Mouse (Mus musculus) kidney, postnatal 10 days (tissue): ENCODE data around the gene Brd3os.

ENCODE experiments used
- DNase-seq: peaks from one replicate; pipeline ENCODE4 v3.0.0; 2021; ENCODE audit warnings: mixed read lengths

Brd3os gene

DNA sequence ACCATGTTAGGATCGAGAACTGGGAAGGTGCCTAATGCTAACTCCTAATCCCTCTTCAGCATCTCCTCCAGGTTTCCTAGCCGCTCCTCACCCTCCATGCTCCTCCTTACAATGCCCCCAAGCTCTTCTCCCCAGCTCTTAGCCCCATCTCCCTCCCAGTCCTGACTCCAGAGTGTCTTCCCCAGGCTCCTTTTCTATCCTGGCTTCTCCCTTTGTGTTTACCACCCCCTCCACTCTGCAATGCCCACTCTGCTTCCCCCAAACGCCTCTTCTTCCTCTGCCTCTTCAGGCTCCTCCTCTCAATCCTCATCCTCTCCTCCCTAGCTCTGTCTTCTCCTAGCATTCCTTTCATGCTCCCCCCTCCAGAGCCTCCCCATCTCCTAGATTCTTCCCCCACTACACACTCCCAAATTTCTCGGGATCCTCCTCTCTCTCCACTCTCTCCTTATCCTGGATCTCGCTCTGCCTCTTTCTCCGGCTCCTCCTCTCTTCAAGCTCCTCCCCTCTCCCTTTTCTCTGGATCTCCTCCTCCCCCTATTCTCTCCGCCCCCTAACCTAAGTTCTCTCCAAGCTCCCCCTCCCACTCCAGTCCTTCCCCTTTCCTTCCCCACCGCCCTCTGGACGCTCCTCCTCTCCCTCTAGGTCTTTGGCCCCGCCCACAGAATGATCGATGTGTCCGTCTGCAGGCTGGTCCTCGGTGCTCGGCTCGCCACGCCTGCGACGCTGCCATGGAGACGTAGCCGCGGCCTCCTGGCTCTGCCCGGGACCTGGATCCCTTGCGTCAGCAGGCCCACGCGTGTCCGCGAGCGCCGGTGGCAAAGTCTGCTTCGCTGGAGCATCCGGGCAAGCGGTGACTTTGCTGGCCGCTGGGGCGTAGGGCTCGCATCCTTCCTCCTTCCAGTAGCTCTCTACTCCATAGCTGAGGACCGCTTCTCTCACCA, at the start of gene Brd3os:
Brd3os (plus strand) TSS at position 558 of the 941 bp plus-strand sequence.
- DNase-seq, result peak; percentile 98

DNA sequence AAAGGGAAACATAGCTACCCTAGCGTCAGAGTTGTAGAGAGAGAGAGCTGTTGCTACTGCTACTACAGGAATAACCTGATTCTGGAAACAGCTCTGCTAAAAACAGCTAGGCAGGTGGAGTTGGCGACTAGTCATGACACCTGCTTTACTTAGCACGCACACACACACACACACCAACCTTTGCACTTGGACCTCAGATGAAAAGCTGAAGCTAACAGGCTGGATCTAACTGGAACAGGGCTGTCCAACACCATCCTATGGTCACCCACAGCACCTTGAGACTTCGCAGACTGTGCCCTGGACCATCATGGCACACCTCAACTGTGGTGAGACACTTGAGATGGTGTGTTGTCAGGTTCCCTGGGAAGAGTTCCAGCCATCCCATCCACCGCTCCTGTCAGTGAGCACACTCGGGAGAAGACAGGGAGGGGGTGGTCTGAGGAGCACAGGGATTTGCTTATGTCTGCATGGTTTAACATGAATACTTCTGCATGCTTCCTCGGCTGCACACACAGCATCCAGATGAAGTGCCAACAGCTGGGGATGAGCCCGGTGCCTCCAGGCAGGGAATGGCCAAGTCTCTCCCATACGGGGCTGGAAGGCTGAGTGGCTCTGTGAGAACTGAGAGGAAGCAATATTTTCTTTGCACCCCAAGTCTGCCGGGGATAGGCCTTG, 47.8 kb upstream of the Brd3os start:
- DNase-seq, result no peak

DNA sequence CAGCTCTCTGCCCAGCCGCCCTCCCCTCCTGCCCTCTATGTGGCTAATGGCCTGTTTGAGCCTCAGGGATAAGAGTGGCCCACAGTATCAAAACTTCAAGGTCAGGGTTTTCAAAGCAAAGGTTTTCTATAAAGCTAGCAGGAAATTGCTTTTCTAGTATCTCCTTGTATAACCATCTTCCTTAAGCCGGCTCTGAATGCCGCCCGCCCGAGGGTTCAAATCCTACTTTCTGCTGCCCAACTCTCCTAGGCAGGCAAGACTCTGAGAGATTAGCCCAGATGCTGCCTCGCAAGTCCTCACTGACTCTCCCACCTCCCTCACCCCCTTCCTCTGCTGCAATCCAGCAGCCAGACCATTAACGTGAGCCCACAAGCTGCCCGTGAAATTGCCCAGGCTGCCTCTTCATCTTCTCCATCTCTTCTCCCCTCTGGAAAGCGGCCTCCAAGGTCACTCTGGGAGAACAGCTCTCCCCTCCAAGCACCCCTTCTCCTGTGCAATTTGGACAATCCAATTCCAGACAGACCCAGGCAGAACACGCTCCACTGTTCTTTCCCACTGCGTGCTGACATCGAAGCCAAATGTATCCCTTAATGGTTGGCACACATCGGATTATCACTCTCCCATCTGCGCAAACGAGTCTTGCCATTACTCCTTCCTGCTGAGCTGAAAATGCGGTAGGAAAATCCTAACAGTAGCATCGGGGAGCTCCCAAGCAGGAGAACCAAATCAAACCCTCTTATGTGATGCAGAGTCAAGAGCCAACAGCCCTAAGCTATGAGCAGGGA, 45.3 kb upstream of the Brd3os start:
- DNase-seq, result no peak

DNA sequence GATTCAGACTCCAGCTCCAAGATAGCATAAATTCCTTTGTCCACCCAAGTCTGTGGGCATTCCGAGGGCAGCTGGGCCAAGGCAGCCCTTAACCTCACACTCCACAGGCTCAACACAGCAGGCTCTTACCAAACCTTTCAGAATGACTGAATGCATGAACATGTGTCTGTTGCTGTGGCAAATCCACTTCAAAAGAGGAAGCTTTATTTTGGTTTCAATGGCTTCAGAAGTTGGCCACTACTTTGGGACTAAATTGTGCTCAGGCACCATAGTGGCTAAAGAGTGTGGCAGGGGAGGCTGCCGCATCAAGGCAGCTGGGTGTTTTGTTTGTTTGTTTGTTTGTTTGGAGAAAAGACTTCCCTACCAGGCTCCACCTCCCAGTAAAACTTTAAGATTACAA, 42.0 kb upstream of the Brd3os start:
- DNase-seq, result no peak

DNA sequence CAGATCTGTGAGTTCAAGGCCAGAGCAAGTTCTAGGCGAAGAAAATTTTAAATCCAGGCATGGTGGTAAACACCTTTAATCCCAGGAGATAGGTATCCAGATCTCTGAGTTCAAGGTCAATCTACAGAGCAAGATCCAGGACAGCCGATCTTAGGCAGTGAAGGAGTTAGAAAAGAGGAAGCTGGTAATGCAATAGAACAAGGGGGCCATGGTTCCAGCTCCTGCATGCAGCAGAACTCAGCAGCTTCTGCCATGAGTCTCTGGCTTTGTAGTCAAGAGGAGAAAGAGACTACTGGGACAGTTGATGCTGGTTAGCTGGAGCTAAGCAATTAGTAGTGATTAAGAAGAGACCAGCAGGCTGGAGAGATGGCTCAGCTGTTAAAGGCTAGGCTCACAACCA, 40.6 kb upstream of the Brd3os start:
- DNase-seq, result no peak

DNA sequence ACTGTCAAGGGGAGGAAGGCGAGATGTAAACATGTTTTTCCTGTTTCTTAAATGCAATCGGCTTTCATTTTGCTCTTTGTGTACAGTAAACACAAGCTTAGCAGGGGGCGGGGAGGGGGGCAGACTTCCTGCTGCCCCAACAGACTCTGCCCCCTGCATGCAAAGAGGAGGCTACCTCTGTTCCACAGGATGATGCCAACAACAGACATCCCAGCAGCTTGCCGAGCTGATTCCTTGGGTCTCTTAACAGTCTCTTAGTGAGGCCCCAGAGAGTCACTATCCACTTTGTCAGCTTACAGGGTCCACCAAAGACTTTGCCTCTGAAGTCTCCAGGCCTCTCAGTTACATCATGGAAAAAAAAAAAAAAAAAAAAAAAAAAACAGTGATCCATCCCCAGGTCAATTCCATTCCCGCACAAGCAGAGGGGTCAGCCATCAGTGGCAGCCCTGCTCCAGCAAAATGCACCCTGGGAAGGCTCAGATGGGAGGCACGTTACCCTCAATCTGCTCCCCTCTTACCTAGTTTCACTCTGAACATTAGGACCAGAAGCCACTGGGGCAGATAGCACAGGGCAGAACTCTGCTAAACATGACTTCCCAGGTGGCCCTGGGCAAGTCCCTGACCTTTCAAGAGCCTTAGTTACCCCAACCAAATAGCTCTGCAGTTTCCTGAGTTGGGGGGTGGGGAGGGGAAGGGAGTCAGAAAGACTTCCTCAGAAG, 37.6 kb upstream of the Brd3os start:
- no peak for DNase-seq

DNA sequence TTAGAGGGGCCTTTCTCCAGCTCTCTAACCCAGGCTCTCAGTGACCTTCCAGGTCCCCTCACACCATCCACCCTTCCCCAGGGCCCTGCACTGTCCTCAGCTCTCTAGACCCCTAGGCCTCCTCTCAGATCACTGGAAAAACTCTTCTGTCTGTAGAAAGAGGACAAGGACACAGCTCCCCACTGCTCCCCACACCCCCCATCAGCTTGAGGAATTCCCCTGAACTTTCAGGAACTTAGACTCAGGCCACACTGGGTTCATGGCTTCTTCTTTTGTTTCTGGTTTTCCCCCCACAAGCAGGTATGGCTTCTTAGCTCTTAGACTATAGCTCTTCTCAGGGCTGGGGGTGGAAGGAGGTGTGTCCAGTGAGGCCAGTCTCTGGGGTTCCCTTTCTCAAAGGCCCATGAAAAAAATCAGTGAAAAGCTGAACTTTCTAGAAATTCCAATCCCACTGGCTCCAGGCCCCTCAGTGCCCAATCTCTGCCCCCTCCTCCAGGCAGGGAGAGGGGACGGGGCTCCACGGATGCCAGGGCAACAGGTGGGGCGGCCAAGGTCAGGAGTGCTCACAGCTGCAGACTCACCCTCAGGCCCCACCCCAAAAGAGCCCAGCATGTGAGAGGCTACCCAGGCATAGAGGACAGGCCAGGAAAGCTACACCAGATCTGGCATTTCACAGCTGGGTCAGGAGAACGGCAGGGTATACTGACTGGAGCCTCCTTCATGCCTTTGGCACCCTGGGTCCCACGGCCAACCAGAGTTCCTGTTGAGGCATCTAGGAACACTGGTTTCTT, 36.8 kb upstream of the Brd3os start:
- no peak for DNase-seq

DNA sequence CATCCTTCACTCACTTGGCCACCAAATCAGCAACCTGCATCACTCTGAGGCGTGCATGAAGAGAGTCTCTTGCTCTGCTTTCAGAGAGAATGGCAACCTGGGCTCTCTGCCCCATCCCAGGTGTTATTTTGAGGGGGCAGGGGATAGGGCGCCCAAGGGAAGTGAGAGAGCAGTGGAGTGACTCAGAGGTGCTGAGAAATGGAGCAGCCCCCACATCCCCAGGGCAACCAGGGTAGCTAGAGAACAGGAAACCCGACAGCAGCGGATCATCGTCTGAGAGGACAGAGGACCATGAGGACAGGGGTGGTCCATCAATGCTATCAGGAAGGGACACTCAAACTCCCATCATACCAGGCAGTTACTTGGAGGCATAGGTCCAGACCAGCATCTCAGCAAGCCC, 35.2 kb upstream of the Brd3os start:
- DNase-seq, result no peak

DNA sequence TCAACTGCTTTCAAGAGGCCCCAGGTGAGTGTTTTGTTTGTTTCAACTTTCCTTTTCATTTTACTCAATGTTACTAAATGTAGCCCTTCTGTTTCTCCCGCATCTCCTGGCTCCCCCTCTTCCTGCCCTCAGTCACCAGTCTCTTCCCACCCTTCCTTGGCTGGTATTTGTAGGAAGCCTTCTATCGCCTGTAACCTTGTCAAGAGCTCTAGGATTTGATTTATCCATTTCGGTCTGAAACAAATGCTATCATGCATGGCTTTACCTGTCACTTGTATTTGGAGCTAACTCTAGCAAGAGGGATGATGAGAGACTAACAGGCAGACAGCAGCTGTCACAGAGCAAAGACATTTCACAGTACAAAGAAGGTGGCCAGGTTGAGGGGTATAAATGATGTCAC, 33.9 kb upstream of the Brd3os start:
- no peak for DNase-seq

DNA sequence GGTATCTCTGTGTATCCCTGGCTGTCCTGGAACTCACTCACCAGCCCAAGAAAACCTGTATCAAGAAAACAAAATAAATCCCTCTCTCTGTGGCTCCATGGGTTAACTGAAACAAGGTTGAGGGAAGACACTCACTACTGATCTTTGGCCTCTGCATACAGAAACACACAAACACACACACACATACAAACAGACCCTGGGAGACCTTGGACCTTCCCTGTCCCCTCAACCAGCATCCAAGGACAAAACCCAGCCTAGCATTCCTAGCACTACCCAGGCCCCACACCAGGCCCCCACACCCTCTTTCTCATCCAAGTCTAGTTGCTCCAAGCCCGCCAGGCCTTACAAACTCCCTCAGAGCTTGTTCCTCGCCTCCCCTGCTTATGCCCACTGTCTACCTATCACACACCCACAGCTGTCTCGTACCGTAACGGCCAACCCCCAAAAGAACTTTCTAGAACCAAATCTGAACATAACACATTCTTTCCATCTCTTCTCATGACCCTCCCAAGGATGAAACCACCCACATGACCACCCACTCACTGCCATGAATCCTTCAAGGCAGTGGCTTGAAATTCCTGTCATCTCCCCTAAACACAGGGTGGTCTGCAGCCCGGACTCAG, 31.5 kb upstream of the Brd3os start:
- peak; percentile 12 for DNase-seq

DNA sequence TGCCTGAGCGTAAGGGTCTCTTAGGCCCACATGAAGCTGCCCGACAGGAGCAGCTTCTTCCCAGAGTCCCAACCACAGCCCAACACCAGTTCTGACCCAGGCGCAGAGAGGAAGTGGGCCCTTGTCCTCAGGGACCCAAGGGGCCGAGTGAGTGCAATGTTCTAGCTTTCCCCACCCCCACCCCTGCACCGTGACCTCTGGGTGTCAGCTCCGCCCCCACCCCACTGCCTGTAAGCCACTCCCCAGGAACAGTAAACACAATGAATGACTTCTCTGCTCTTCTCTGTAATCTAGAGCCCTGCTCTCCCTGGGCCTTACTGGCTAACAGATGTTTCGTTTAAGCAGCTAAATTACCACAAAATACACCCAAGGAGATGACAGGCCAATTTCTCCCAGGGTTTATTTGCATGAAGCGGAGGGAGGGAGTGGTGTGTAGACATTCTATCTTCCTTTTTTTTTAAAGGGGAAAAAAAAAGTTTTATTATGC, 30.4 kb upstream of the Brd3os start:
- DNase-seq, result peak; percentile 74

DNA sequence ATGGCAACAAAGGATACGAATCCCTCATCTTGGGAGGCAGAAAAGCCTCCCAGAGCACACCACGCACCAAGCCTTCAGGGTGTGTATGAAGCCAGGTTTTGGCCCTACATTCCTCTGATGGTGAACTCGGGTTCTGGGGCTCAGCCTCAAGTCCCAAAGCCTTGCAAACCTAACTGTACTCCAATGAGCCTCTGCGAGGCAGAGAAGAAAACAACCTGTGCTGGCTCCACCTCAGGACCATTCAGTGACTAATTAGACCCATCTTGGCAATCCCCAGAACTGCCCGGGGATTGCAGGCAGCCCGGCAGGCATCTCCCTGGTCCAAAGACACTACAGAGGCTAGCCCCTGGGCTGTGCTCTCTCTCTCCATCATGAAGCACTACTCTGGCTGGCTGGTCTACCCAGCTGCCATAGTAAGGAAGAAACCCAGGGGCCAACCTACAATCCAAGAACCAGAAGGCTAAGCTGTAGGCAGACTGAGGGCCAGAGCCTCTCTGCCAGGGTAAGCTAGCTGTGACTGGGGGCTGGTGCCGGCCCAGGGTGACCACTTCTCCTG, 29.8 kb upstream of the Brd3os start:
- DNase-seq, result no peak

DNA sequence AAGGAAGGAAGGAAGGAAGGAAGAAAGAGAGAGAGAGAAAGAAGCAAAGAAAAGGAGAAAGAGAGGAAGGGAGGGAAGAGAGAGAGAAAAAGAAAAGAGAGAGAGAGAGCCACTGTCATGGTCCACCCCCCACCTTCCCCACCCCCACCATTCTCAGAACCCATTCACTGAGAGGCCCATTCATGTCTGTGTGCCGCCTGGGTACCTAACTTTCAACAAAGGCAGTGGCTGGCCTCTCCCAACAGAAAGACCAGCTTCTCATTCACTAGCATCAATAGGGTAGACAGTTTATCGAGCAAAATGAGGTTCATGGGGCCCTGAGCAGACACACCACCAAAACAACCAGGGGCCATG, 28.6 kb upstream of the Brd3os start:
- DNase-seq, result no peak

DNA sequence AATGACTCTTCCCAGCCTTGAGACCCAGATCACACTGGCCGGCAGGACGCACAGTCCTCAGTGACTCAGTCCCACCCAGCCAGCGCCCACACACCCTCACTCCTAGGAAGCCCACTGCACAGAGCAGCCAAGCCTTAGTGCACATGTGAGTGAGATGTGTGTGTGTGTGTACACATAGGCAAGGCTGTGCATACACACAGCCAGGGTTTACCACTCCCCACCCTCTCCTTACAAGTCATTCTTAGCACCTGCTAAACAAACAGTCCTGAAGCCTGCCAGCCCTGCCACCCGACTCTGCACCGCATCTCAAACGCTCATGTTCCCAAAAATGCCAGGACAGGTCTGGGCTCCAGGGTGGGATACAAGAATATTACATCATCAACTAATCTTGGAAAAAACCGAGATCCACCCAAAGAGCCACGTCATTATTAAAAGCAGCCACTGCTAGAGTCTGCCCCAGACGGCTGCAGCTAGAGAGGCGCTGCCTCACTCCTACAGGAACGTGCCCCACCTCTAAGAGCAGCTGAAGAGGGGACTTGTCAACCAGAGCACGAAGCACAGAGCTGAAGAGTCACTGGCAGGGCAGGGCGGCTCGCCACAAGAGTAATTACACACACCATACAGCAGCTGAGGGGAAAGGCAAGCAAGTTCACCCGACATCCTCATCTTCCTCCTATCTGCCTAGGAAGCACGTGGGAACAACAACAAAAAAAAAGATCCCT, 28.0 kb upstream of the Brd3os start:
- DNase-seq, result no peak

DNA sequence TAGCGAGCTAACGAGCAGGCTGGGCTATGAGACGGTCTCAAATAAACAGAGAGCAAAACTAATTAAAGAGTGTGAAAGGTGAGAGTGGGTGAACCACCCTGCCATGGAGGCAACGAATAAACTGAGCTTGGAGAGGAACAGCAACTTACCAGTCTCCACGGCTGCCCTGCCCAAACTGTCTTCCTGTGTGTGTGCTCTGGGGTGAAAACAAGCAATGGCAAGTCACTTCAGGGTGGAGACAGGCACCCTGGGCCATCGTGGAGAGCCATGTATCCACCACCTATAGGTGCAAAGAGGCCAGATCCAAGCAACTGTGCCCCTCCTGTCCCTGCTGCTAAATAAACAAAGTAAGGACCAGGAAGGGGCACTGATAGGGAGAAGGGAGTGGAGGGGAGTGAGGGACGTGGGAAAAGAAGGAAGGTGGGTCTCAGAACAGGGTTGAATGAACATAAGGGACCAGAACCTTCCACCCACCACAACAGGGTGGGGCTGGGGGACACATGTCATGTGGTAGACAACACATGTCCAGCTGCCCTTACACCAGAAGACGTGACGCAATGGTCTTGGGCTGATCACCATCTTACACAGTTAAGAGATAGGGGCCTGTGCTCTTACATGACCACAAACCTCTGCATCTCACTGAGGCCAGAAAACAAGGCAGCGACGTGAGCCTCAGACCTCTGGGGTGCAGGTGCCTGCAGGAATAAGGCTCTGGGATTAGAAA, 26.9 kb upstream of the Brd3os start:
- no peak for DNase-seq

DNA sequence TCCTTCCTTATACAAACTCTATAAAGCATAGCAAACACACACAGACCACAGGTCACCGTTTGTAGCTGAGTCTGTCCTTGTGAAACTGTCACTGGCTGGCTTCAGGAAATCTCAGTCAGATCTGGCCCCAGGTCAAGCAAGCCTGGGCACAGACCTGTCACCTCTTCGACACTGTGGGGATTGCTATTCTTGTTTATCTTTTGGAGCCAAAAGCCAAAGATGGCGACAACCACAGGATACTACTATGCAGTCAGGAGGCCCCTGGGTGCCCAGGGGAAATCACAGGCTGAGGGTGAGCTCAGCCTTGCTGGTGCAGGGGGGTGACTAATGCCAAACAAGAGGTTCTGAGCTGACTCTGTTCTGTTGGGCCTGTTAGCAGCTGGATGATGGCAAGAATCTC, 25.7 kb upstream of the Brd3os start:
- DNase-seq, result no peak

DNA sequence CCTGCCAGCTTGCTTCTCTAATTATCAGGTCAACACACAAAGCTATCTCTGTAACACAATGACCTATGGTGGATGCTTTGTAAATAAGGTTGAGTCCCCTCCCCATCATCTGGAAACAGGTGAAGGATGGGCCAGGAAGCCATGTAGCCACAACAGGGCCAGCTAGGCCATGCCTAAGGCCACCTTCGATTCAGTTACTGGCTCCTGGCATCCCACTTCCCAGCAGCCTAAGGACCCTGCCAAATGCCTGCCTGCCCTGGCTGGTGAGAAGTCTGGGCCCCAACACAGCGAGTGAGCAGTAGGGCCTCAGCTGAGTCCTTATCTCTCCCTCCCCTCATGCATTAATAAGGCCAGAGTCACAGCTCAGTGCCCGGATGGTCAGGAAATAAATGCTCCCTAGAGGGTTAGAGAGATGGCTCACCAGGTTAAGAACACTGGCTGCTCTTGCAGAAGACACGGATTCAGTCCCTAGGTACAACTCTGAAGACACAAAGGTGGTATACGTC, 24.4 kb upstream of the Brd3os start:
- DNase-seq, result no peak

DNA sequence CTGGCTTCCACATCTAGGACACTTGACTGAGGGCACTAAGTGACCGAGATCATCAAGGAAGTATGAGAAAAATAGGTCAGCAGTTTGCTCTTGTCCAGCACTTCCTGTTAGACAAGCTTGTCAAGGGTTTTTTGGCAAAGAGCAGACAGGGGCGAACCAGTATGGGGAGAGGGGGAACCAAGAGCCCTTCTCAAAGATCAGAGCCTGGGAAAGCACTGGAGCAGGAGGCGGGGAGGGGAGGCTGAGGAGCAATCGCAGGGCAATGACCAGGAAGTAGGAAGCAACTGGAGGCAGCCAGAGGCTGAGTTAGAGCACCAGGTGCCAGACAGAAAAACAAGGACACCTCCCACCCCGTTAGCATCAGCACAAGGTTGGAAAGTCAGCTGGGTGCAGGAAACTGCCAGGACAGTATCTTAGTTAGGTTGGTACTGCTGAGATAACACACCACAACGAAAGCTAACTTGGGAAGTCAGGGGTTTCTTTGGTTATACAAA, 23.5 kb upstream of the Brd3os start:
- peak; percentile 60 for DNase-seq
